Mouse (Mus musculus): Measurements from ENCODE around the gene Wnt2. TPM values are rescaled to one million over a fixed set of nuclear protein-coding genes. Genes with fewer than 3 reads are reported as not detected.
A peak's percentile ranks its signal among the peaks of the same experiment; 100 is the strongest.

Wnt2 gene
- polyA plus RNA-seq, 1 experiment from 2014 or later, result 1.1 TPM

- no peaks in the 10 kb centered on the region; the same call in 1 of the 2 replicates for H3K4me1 ChIP-seq (ENCODE audit: control insufficient read depth, insufficient read depth, low read length)
- no peaks in the 10 kb centered on the region for H3K36me3 ChIP-seq (replicated peaks; ENCODE audit: control insufficient read depth, insufficient read depth, low read depth, low read length)
- 16% methylated on average over 6 of the region's 6 CpGs for WGBS
- no peaks in the 10 kb centered on the region for H3K9me3 ChIP-seq (replicated peaks; ENCODE audit: control insufficient read depth, low read length)
- peak overlapping the region; percentile 93 for H3K4me2 ChIP-seq (ENCODE audit: low read depth, low read length)
- H3K27ac ChIP-seq (replicated peaks; ENCODE audit: low read depth, low read length), result no peak overlapping the region
- peaks cover 19% of the 10 kb centered on the region for H3K27me3 ChIP-seq (ENCODE audit: control insufficient read depth, insufficient read depth, low read length)
- no peak overlapping the region for H3K9ac ChIP-seq (replicated peaks; ENCODE audit: low read length)
- no peak for DNase-seq (ENCODE audit: low spot score)
- no peak for ATAC-seq (replicated peaks; ENCODE audit: insufficient number of reproducible peaks, low FRiP score, low TSS enrichment, low read depth)
- peak overlapping the region; percentile 41 for H3K4me3 ChIP-seq (ENCODE audit: low read depth, low read length)
Measured at GRCm38 (mm10) chr6:18032271-18032670, 1.9 kb upstream of the Wnt2 start.

- no peaks in the 10 kb centered on the region; the same call in 1 of the 2 replicates for H3K4me1 ChIP-seq (ENCODE audit: control insufficient read depth, insufficient read depth, low read length)
- H3K4me2 ChIP-seq (ENCODE audit: low read depth, low read length), result peak overlapping the region; percentile 93
- H3K4me3 ChIP-seq (ENCODE audit: low read depth, low read length), result peak overlapping the region; percentile 41
- ATAC-seq (replicated peaks; ENCODE audit: insufficient number of reproducible peaks, low FRiP score, low TSS enrichment, low read depth), result peak; percentile 67; the same call in 1 of the 2 replicates
- WGBS, result 1% methylated on average over 29 of the region's 29 CpGs
- peak; percentile 35 for DNase-seq (ENCODE audit: low spot score)
- no peak overlapping the region; the same call in 1 of the 2 replicates for H3K9ac ChIP-seq (replicated peaks; ENCODE audit: low read length)
- H3K9me3 ChIP-seq (replicated peaks; ENCODE audit: control insufficient read depth, low read length), result no peaks in the 10 kb centered on the region
- H3K27ac ChIP-seq (replicated peaks; ENCODE audit: low read depth, low read length), result no peak overlapping the region
- peaks cover 19% of the 10 kb centered on the region for H3K27me3 ChIP-seq (ENCODE audit: control insufficient read depth, insufficient read depth, low read length)
- H3K36me3 ChIP-seq (replicated peaks; ENCODE audit: control insufficient read depth, insufficient read depth, low read depth, low read length), result no peaks in the 10 kb centered on the region
Measured at GRCm38 (mm10) chr6:18031509-18032010, 1.2 kb upstream of the Wnt2 start.

DNA sequence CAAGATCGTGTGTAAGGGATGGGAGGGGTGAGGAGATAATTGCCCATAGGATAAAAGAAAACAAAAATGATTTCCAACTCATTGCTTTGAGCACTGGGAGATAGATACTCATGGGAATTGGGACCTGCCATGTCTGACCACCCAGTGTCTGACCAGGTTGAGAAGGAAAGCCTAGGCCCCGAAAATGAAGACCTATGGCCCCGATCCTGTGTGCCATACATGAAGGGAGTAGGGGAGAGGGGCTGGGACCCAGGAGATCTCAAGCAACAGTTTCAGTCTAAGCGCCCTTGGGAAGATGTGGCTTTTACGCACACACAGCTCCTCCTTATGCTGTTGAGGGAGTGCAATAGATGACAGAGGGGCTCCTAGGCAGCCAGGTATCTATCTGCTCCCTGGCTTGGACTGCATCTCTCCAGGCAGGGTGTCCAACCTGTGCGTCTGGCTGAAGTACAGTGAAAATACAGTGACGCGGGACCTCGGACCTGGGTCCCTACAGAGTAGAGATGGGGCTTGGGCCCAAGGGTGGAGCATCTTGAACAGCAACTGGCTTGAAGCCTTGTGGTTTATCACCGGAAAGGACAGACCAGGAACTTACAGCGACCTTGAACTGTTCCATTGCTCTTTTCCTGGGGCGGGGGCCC, 603 bp upstream of the Wnt2 start:
- H3K27ac ChIP-seq (replicated peaks; ENCODE audit: low read depth, low read length), result no peak overlapping the region
- H3K4me2 ChIP-seq (ENCODE audit: low read depth, low read length), result peak overlapping the region; percentile 95
- ATAC-seq (replicated peaks; ENCODE audit: insufficient number of reproducible peaks, low FRiP score, low TSS enrichment, low read depth) (0 out of 2 replicates have a peak, but pooled peaks have one; percentile 20), DNase-seq (ENCODE audit: low spot score) (no peak)
- no peak overlapping the region for H3K9ac ChIP-seq (replicated peaks; ENCODE audit: low read length)
- 6% methylated on average over 12 of the region's 12 CpGs for WGBS
- no peaks in the 10 kb centered on the region for H3K9me3 ChIP-seq (replicated peaks; ENCODE audit: control insufficient read depth, low read length)
- peak overlapping the region; percentile 44 for H3K4me3 ChIP-seq (ENCODE audit: low read depth, low read length)
- no peaks in the 10 kb centered on the region; the same call in 1 of the 2 replicates for H3K4me1 ChIP-seq (ENCODE audit: control insufficient read depth, insufficient read depth, low read length)
- peaks cover 19% of the 10 kb centered on the region for H3K27me3 ChIP-seq (ENCODE audit: control insufficient read depth, insufficient read depth, low read length)
- no peaks in the 10 kb centered on the region for H3K36me3 ChIP-seq (replicated peaks; ENCODE audit: control insufficient read depth, insufficient read depth, low read depth, low read length)

DNA sequence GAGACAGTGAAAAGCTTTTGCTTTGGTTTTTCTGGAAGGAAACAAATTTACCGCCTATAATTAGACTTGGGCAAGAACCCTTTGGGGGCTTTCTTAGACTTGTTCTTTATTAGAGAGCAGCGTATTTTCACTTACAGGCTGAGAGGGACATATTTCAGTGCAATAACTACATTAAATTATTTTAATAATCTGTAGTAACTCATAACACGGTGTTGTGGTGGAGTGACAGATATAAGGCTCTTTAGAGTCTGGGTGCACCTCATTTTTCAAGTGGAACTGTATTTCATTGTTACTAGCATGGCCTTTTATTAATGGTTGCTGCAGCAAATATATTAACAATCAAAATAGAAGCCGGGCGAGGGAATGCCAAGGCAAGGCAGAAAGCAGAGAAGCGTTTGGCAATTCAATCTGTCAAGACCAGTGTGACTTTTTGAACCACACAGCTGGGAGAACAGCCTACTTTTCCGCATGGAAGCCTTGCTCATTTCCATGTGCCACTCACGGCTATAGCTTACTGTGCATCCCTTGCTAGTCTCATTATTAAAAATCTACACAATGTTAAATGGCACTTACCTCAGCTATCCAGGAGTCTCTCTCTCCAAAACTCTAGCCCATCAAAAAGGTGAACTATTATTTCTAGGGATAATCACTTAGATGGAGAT, 6.1 kb downstream of the Wnt2 start:
- Histone ChIP-seq H3K4me1 (ENCODE audit: control insufficient read depth, insufficient read depth, low read length) (no peaks in the 10 kb centered on the region), H3K27ac (replicated peaks; ENCODE audit: low read depth, low read length) (no peak overlapping the region), H3K9me3 (replicated peaks; ENCODE audit: control insufficient read depth, low read length) (no peaks in the 10 kb centered on the region), H3K9ac (replicated peaks; ENCODE audit: low read length) (no peak overlapping the region), H3K27me3 (ENCODE audit: control insufficient read depth, insufficient read depth, low read length) (no peaks in the 10 kb centered on the region), H3K36me3 (replicated peaks; ENCODE audit: control insufficient read depth, insufficient read depth, low read depth, low read length) (no peaks in the 10 kb centered on the region), H3K4me3 (ENCODE audit: low read depth, low read length) (no peak overlapping the region), H3K4me2 (ENCODE audit: low read depth, low read length) (no peak overlapping the region)
- DNase-seq (ENCODE audit: low spot score), result no peak
- 80% methylated on average over 8 of the region's 8 CpGs for WGBS
- no peak for ATAC-seq (replicated peaks; ENCODE audit: insufficient number of reproducible peaks, low FRiP score, low TSS enrichment, low read depth)

DNA sequence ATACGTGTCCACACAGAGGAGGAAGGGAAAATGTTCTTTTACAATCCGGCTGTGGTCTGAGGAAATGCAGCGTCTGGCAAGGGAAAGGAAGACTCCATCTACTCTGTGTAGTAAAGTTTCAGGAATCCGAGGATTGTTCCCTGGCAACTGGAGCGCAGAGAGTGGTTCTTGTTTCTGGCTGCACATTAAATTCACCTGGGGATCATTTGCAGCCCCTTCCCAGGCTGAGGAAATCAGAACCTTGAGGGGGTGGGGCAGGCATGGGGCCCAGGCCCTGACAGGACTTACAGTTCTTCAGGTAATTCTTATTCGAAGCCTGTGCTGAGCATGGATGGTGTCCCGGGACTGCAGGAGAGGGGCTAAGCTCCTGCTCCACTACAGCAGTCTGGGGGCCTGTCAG, 17.0 kb downstream of the Wnt2 start:
- Histone ChIP-seq H3K4me2 (ENCODE audit: low read depth, low read length) (no peak overlapping the region), H3K9me3 (replicated peaks; ENCODE audit: control insufficient read depth, low read length) (no peaks in the 10 kb centered on the region), H3K4me1 (ENCODE audit: control insufficient read depth, insufficient read depth, low read length) (no peaks in the 10 kb centered on the region), H3K27me3 (ENCODE audit: control insufficient read depth, insufficient read depth, low read length) (no peaks in the 10 kb centered on the region), H3K36me3 (replicated peaks; ENCODE audit: control insufficient read depth, insufficient read depth, low read depth, low read length) (no peaks in the 10 kb centered on the region), H3K9ac (replicated peaks; ENCODE audit: low read length) (no peak overlapping the region), H3K4me3 (ENCODE audit: low read depth, low read length) (no peak overlapping the region), H3K27ac (replicated peaks; ENCODE audit: low read depth, low read length) (no peak overlapping the region)
- ATAC-seq (replicated peaks; ENCODE audit: insufficient number of reproducible peaks, low FRiP score, low TSS enrichment, low read depth), result peak; percentile 75
- DNase-seq (ENCODE audit: low spot score), result peak; percentile 53
- 41% methylated on average over 7 of the region's 7 CpGs for WGBS

DNA sequence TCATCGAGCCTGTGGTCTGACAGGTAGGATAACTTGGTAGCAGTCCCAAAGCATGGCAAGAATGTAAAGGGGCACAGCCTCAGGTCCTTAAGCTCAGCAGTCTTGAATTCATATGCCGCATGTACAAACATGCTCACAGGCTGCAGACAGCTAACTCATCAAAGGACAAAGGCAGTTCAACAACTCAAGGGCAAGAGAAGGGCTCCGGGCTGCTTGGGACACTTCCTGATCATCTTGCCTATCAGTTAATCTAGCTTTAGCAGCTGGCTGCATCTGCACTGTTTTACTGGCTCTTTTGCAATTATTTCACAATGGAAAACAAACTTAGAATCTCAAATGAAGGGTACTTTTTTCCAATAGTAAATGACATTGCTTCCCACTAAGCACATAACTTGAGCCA, 23.0 kb downstream of the Wnt2 start:
- H3K4me2 ChIP-seq (ENCODE audit: low read depth, low read length), result no peak overlapping the region
- DNase-seq (ENCODE audit: low spot score), result no peak
- ATAC-seq (replicated peaks; ENCODE audit: insufficient number of reproducible peaks, low FRiP score, low TSS enrichment, low read depth), result no peak
- H3K4me3 ChIP-seq (ENCODE audit: low read depth, low read length), result no peak overlapping the region
- no peaks in the 10 kb centered on the region for H3K36me3 ChIP-seq (replicated peaks; ENCODE audit: control insufficient read depth, insufficient read depth, low read depth, low read length)
- no peaks in the 10 kb centered on the region for H3K27me3 ChIP-seq (ENCODE audit: control insufficient read depth, insufficient read depth, low read length)
- no peak overlapping the region for H3K27ac ChIP-seq (replicated peaks; ENCODE audit: low read depth, low read length)
- no peak overlapping the region for H3K9ac ChIP-seq (replicated peaks; ENCODE audit: low read length)
- H3K9me3 ChIP-seq (replicated peaks; ENCODE audit: control insufficient read depth, low read length), result no peaks in the 10 kb centered on the region
- 79% methylated on average over 3 of the region's 3 CpGs for WGBS
- H3K4me1 ChIP-seq (ENCODE audit: control insufficient read depth, insufficient read depth, low read length), result no peaks in the 10 kb centered on the region

- 90% methylated on average over 6 of the region's 6 CpGs for WGBS
- ATAC-seq (replicated peaks; ENCODE audit: insufficient number of reproducible peaks, low FRiP score, low TSS enrichment, low read depth), result no peak
- no peak overlapping the region for H3K9ac ChIP-seq (replicated peaks; ENCODE audit: low read length)
- DNase-seq (ENCODE audit: low spot score), result no peak
- H3K36me3 ChIP-seq (replicated peaks; ENCODE audit: control insufficient read depth, insufficient read depth, low read depth, low read length), result no peaks in the 10 kb centered on the region
- H3K9me3 ChIP-seq (replicated peaks; ENCODE audit: control insufficient read depth, low read length), result no peaks in the 10 kb centered on the region
- H3K4me3 ChIP-seq (ENCODE audit: low read depth, low read length), result no peak overlapping the region
- no peak overlapping the region for H3K4me2 ChIP-seq (ENCODE audit: low read depth, low read length)
- no peaks in the 10 kb centered on the region for H3K4me1 ChIP-seq (ENCODE audit: control insufficient read depth, insufficient read depth, low read length)
- H3K27me3 ChIP-seq (ENCODE audit: control insufficient read depth, insufficient read depth, low read length), result no peaks in the 10 kb centered on the region
- H3K27ac ChIP-seq (replicated peaks; ENCODE audit: low read depth, low read length), result no peak overlapping the region
Measured at GRCm38 (mm10) chr6:18002065-18002464, 28.3 kb downstream of the Wnt2 start.

DNA sequence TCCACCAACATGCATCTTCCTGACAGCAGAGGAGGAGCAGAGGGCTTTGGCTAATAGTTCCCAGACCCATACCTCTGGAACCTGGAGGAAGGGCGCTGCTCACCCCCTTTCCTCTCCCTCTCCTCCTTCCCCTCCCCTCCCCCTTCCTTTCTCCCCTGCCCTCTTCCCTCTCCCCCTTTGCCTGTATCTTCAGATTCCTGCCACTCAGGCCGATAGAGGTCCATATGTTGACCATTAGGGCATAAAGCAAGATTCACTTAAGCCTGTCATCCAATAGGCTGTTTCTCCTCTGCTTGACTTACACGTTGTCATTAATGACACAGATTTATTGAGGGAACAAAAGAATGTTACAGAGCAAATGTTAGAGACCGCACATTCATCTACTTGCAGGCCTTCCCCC, 31.9 kb downstream of the Wnt2 start:
- DNase-seq (ENCODE audit: low spot score) (peak; percentile 19), ATAC-seq (replicated peaks; ENCODE audit: insufficient number of reproducible peaks, low FRiP score, low TSS enrichment, low read depth) (no peak)
- H3K4me2 ChIP-seq (ENCODE audit: low read depth, low read length), result no peak overlapping the region
- H3K4me3 ChIP-seq (ENCODE audit: low read depth, low read length), result no peak overlapping the region
- H3K9ac ChIP-seq (replicated peaks; ENCODE audit: low read length), result no peak overlapping the region
- no peaks in the 10 kb centered on the region for H3K4me1 ChIP-seq (ENCODE audit: control insufficient read depth, insufficient read depth, low read length)
- 49% methylated on average over 4 of the region's 4 CpGs for WGBS
- H3K9me3 ChIP-seq (replicated peaks; ENCODE audit: control insufficient read depth, low read length), result no peaks in the 10 kb centered on the region
- no peak overlapping the region for H3K27ac ChIP-seq (replicated peaks; ENCODE audit: low read depth, low read length)
- H3K36me3 ChIP-seq (replicated peaks; ENCODE audit: control insufficient read depth, insufficient read depth, low read depth, low read length), result no peaks in the 10 kb centered on the region
- no peaks in the 10 kb centered on the region for H3K27me3 ChIP-seq (ENCODE audit: control insufficient read depth, insufficient read depth, low read length)
